Mouse (Mus musculus) cerebellum, adult 11 months (tissue): ENCODE results near the gene Aspn.
"Not testable (repeated sequence)": the region's sequence is repeated elsewhere in the genome, so short reads cannot be mapped to it uniquely, and the experiment has no call there.

Experiments
- DNase-seq: peaks from one replicate; pipeline ENCODE4 v3.0.0; 2022

The Aspn gene

DNA sequence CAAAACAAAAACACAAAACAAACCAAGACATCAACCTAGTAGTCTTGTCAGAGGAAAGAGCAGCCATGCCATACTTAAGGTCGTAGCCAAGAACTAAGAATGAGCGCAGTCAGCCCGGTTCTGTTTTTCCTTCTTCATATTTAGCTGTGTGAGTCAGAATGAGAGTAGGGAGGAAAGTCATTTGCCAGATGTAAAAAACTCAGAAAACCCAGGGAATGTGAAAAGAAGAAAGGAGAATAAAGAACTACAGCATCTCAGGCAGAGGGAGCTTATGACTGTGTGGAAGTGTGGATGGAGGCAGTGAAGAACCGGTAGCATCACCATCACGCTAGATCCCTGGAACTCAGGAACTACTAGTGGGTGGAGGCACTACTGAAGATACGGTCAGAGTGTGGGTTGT lies 41.8 kb downstream of the Aspn start:
- no peak for DNase-seq

DNA sequence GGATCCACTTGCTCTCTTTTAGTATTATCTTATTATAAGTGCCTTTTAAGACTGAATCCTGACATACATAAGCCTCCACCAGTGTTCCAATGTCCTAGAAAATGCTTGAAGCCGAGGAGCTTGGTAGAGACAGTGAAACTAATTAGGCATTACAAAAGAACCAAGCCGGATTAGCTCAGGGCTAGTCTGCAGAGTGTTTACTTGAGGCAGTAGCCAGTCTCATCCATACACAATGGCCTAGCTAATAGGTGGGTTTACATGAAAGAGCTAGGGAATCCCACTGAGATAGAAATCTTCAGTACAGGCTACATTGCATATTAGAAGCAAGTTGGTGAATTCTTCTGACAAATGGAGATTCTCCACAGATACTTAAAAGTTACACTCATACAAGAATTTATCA lies 58.3 kb downstream of the Aspn start:
- DNase-seq: not testable (repeated sequence)

DNA sequence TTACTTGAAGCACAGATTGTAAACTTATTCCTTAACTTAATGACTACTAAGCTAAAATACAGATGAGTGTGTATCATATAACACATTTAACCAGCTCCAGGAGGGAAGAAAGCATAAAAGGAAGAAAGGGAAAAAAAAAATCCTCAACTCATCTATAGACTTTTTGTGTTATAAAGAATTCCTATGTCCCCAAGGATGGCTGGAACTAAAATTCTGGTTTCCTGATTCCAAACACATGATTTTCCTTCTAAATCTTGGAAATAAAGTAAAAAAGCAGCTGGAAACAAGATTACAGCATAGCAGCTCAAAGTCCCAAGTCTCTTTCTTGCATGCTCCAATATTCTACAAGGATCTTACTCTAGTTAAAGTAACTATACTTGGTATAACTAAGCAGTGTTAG lies 59.4 kb downstream of the Aspn start:
- DNase-seq: no peak

DNA sequence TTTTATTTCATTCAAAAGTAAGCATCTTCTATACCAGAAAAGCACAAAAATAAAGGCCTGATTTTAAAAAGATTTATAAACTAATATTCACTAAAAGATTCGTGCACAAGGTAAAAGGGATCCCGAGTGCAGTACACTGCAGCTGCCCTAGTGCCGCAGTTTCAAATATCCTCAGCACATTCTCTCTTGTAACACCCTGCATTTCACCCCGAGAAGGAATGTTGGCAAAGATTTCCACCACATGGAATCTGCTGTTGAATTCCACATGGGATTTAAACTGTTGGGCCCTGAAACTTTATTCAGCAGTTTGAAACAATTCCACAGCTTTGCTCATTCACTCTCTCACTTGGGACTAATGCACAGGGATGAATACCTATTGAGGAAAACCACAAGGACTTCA lies 63.5 kb downstream of the Aspn start, which contains the start of gene Ogn:
Ogn (plus strand) TSS at position 333 of the 400 bp plus-strand sequence.
- DNase-seq: no peak

DNA sequence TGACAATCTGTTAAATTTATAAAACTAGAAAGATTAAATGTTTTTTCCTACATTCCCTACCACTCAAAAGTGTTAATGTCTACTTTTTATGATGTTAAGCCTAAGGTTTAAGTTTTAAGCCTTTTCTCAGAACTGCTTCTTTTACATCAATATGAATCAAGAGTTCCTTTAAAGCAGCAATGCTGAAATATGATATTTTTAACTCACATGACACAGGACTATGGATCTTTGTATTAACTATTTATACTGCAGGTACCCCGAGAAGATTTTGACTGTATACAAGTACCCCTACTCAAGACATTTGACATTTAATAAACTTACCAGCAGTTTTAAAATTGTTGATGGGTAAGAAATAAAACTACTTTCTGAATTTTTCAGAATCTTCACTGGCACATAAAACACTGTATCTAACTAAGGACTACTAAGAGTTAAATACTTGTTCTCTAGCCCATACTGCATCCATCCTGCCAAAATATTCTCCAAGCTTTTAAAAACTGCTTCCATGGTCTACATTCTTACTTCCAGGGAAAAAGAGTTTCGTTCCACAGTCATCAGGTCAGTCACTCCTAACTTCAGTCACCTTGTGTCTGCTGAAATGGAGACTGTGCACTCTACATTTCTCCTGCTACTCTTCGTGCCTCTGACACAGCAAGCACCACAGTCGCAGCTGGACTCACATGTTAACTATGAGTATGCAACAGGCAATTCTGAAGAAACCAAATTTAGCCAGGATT lies 64.5 kb downstream of the Aspn start:
- DNase-seq: no peak

DNA sequence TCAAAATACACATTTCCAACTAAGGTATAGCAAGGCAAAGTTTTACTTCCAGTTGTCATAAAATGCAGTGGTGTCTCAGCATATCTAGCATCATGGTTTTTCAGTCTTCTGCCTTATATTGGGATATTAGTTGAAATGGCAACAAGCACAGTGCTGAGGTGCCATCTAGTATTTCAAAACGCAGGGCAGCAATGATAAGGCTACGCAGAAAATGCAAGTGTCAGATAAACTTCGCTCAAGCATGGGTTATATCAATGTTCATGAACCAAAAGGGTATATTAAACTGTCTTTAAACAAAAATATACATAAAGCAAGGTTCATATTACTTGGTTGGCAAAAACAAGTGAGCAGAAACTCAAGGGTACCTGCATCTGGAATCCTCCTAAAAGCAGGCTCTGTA lies 72.8 kb downstream of the Aspn start:
- DNase-seq: no peak
